Mouse (Mus musculus): ENCODE results near the gene Tmcc1. TPM values are rescaled to one million over a fixed set of nuclear protein-coding genes. Genes with fewer than 3 reads are reported as not detected.

Tmcc1 gene
- polyA plus RNA-seq, 1 experiment from 2014 or later: 9.1 TPM

GRCm38 (mm10) chr6:116154854-116155624 lies 38.2 kb downstream of the Tmcc1 start:
- H3K4me3 ChIP-seq (ENCODE audit: low read depth, low read length): no peak overlapping the region
- no peak for DNase-seq (ENCODE audit: low spot score)
- TF ChIP-seq CTCF (IDR thresholded peaks at IDR 0.05) (no peak), EP300 (IDR thresholded peaks at IDR 0.05) (no peak)
- ATAC-seq: no peak
- WGBS: 37% methylated on average over 3 of the region's 3 CpGs
- H3K9ac ChIP-seq (replicated peaks; ENCODE audit: low read depth): no peak overlapping the region
- no peak overlapping the region for H3K4me2 ChIP-seq (replicated peaks; ENCODE audit: low read depth, low read length)
- no peaks in the 10 kb centered on the region for H3K27me3 ChIP-seq (replicated peaks; ENCODE audit: insufficient read depth, low read length)
- no peaks in the 10 kb centered on the region for H3K4me1 ChIP-seq (ENCODE audit: insufficient read depth, low read depth, low read length)
- no peak overlapping the region for H3K27ac ChIP-seq (ENCODE audit: low read length)
- H3K9me3 ChIP-seq (ENCODE audit: low read length): no peaks in the 10 kb centered on the region
- H3K36me3 ChIP-seq (ENCODE audit: insufficient read depth, low read length): no peaks in the 10 kb centered on the region

GRCm38 (mm10) chr6:116147386-116147785 lies 45.9 kb downstream of the Tmcc1 start:
- DNase-seq (ENCODE audit: low spot score) (no peak), ATAC-seq (no peak)
- no peaks in the 10 kb centered on the region for H3K9me3 ChIP-seq (ENCODE audit: low read length)
- 69% methylated on average over 1 of the region's 1 CpGs for WGBS
- no peaks in the 10 kb centered on the region for H3K27me3 ChIP-seq (replicated peaks; ENCODE audit: insufficient read depth, low read length)
- H3K4me1 ChIP-seq (ENCODE audit: insufficient read depth, low read depth, low read length): no peaks in the 10 kb centered on the region
- TF ChIP-seq CTCF (IDR thresholded peaks at IDR 0.05) (no peak), EP300 (IDR thresholded peaks at IDR 0.05) (no peak)
- no peaks in the 10 kb centered on the region for H3K36me3 ChIP-seq (ENCODE audit: insufficient read depth, low read length)
- H3K27ac ChIP-seq (ENCODE audit: low read length): no peak overlapping the region
- H3K4me3 ChIP-seq (ENCODE audit: low read depth, low read length): no peak overlapping the region
- H3K9ac ChIP-seq (replicated peaks; ENCODE audit: low read depth): no peak overlapping the region
- H3K4me2 ChIP-seq (replicated peaks; ENCODE audit: low read depth, low read length): no peak overlapping the region

GRCm38 (mm10) chr6:116141696-116142095 lies 51.6 kb downstream of the Tmcc1 start:
- no peak overlapping the region for H3K9ac ChIP-seq (replicated peaks; ENCODE audit: low read depth)
- H3K4me2 ChIP-seq (replicated peaks; ENCODE audit: low read depth, low read length): no peak overlapping the region
- H3K27me3 ChIP-seq (replicated peaks; ENCODE audit: insufficient read depth, low read length): no peaks in the 10 kb centered on the region
- H3K4me3 ChIP-seq (ENCODE audit: low read depth, low read length): no peak overlapping the region
- WGBS: 67% methylated on average over 2 of the region's 2 CpGs
- H3K4me1 ChIP-seq (ENCODE audit: insufficient read depth, low read depth, low read length): no peaks in the 10 kb centered on the region
- ATAC-seq (no peak), DNase-seq (ENCODE audit: low spot score) (no peak)
- TF ChIP-seq EP300 (IDR thresholded peaks at IDR 0.05) (no peak), CTCF (IDR thresholded peaks at IDR 0.05) (no peak)
- no peaks in the 10 kb centered on the region for H3K9me3 ChIP-seq (ENCODE audit: low read length)
- H3K36me3 ChIP-seq (ENCODE audit: insufficient read depth, low read length): no peaks in the 10 kb centered on the region
- H3K27ac ChIP-seq (ENCODE audit: low read length): no peak overlapping the region

GRCm38 (mm10) chr6:116140782-116141181 lies 52.5 kb downstream of the Tmcc1 start:
- no peaks in the 10 kb centered on the region for H3K36me3 ChIP-seq (ENCODE audit: insufficient read depth, low read length)
- no peak overlapping the region for H3K4me2 ChIP-seq (replicated peaks; ENCODE audit: low read depth, low read length)
- no peaks in the 10 kb centered on the region for H3K9me3 ChIP-seq (ENCODE audit: low read length)
- H3K27me3 ChIP-seq (replicated peaks; ENCODE audit: insufficient read depth, low read length): no peaks in the 10 kb centered on the region
- no peak for ATAC-seq
- no peaks in the 10 kb centered on the region for H3K4me1 ChIP-seq (ENCODE audit: insufficient read depth, low read depth, low read length)
- TF ChIP-seq EP300 (IDR thresholded peaks at IDR 0.05): no peak
- TF ChIP-seq CTCF (IDR thresholded peaks at IDR 0.05): no peak
- no peak overlapping the region for H3K4me3 ChIP-seq (ENCODE audit: low read depth, low read length)
- no peak overlapping the region for H3K9ac ChIP-seq (replicated peaks; ENCODE audit: low read depth)
- H3K27ac ChIP-seq (ENCODE audit: low read length): no peak overlapping the region
- no peak for DNase-seq (ENCODE audit: low spot score)

- ATAC-seq (no peak), DNase-seq (ENCODE audit: low spot score) (peak; percentile 32)
- Histone ChIP-seq H3K36me3 (ENCODE audit: insufficient read depth, low read length) (no peaks in the 10 kb centered on the region), H3K9ac (replicated peaks; ENCODE audit: low read depth) (no peak overlapping the region), H3K9me3 (ENCODE audit: low read length) (no peaks in the 10 kb centered on the region), H3K27me3 (replicated peaks; ENCODE audit: insufficient read depth, low read length) (no peaks in the 10 kb centered on the region), H3K4me3 (ENCODE audit: low read depth, low read length) (no peak overlapping the region), H3K4me2 (replicated peaks; ENCODE audit: low read depth, low read length) (no peak overlapping the region), H3K27ac (ENCODE audit: low read length) (no peak overlapping the region), H3K4me1 (ENCODE audit: insufficient read depth, low read depth, low read length) (no peaks in the 10 kb centered on the region)
- WGBS: 50% methylated on average over 2 of the region's 2 CpGs
- peak; percentile 56; the same call in 1 of the 2 replicates for TF ChIP-seq CTCF (IDR thresholded peaks at IDR 0.05)
- no peak for TF ChIP-seq EP300 (IDR thresholded peaks at IDR 0.05)
These were observed 54.0 kb downstream of the Tmcc1 start for GRCm38 (mm10) chr6:116139143-116139856.

- ATAC-seq: peak; percentile 48
- DNase-seq (ENCODE audit: low spot score): peak; percentile 46
- Histone ChIP-seq H3K4me3 (ENCODE audit: low read depth, low read length) (0 out of 2 replicates have a peak overlapping the region, but pooled peaks have one; percentile 2), H3K4me2 (replicated peaks; ENCODE audit: low read depth, low read length) (peak overlapping the region; percentile 29; the same call in 1 of the 2 replicates), H3K27ac (ENCODE audit: low read length) (peak overlapping the region; percentile 33), H3K36me3 (ENCODE audit: insufficient read depth, low read length) (peaks cover 4% of the 10 kb centered on the region; the same call in 1 of the 2 replicates), H3K27me3 (replicated peaks; ENCODE audit: insufficient read depth, low read length) (no peaks in the 10 kb centered on the region), H3K9me3 (ENCODE audit: low read length) (no peaks in the 10 kb centered on the region), H3K9ac (replicated peaks; ENCODE audit: low read depth) (no peak overlapping the region), H3K4me1 (ENCODE audit: insufficient read depth, low read depth, low read length) (no peaks in the 10 kb centered on the region)
- WGBS: 35% methylated on average over 7 of the region's 7 CpGs
- peak; percentile 66 for TF ChIP-seq CTCF (IDR thresholded peaks at IDR 0.05)
- no peak for TF ChIP-seq EP300 (IDR thresholded peaks at IDR 0.05)
These were observed 57.2 kb downstream of the Tmcc1 start for GRCm38 (mm10) chr6:116135971-116136632.

Measured in lung, postnatal 0 days (tissue).